Mouse (Mus musculus): ENCODE data around the gene Gm5724.

Gene Gm5724

DNA sequence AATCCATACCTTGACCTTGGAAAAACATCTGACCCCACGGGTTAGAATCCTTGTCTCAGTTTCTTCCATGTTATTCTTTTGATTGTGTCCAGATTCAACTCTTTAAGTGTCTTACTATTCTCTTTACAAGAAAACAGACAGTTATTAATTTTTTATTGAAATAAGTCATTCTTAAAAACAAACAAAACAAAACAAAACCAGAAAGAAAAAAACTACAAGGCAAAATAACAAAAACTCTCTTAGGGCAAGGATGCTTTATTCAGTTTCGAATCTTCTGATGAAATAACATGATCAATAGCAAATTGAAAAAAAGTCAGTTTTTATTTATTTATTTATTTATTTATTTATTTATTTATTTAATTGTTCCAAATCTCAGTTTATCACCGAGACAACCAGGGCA is at the start of gene Gm5724:
Gene Gm5724, minus strand, starts transcription at position 101 of the 400 bp plus-strand sequence.
- no peak for DNase-seq (ENCODE audit: extremely low read depth, insufficient read length, low spot score)

DNA sequence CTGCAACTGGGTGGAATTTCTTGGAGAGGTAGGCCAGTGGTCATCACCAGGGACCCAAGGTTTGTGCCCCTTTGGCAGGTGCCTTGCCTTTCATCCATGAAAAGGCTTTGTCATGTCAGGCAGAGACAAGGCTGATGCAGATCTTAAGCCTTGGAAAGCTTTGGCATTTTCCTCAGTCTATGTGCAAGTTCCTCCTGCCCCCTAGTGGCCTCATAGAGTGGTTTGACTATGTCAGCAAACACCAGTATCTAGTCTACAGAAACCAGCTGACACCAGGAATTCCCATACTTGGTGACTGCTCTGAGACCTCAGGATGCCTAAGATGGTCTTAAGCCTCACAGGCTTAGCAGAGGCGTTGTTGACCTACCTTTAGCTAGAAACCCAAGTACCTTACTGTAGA is 24.2 kb upstream of the Gm5724 start:
- peak; percentile 4 for DNase-seq (ENCODE audit: extremely low read depth, insufficient read length, low spot score)

- no peak for DNase-seq (ENCODE audit: extremely low read depth, insufficient read length, low spot score)
Measured at GRCm38 (mm10) chr6:141774476-141774875, 866 bp upstream of the Gm5724 start.

GRCm38 (mm10) chr6:141691246-141691645 is 82.4 kb downstream of the Gm5724 start:
- DNase-seq (ENCODE audit: extremely low read depth, insufficient read length, low spot score) = no peak

DNA sequence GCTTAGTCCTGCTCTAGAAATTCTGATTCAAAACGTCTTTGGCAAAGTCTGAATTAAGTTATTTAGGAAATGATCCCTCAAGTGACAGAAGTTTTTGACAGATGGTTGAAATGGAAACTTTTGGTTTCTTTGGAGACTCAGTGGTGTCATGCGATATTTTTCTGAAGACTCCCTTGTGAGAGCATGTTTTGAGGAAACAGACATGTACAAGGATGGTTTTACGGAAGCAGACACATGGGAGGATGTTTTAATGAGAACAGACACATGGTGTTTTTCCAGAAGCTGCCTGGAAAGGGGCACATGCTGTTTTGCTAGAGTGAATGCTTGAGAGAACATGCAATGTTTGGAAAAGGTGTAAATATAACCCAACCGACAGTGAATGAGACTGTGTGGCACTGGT is 86.6 kb downstream of the Gm5724 start:
- no peak for DNase-seq (ENCODE audit: extremely low read depth, insufficient read length, low spot score)

Data from 3134 (cell line).